Mouse (Mus musculus) A20 (cell line): ENCODE results near the gene Tas2r124.

Experiments used
- DNase-seq: peaks from one replicate; pipeline ENCODE4 v3.0.0-alpha.2; 2011; ENCODE audit warnings: low read depth, low spot score

Tas2r124 gene

GRCm38 (mm10) chr6:132754430-132754829 is at the start of gene Tas2r124:
Gene Tas2r124, plus strand, starts transcription at chr6:132754730.
- no peak for DNase-seq

GRCm38 (mm10) chr6:132711828-132712227 is 42.7 kb upstream of the Tas2r124 start, which contains the start of gene Tas2r122:
Gene Tas2r122, minus strand, starts transcription at chr6:132711928.
- no peak for DNase-seq

GRCm38 (mm10) chr6:132737935-132738334 is 16.6 kb upstream of the Tas2r124 start, which contains the start of gene Tas2r115:
Gene Tas2r115, minus strand, starts transcription at chr6:132738035.
- DNase-seq, result no peak

- no peak for DNase-seq
These were observed 4.3 kb upstream of the Tas2r124 start for GRCm38 (mm10) chr6:132750206-132750605.

- DNase-seq, result no peak
These were observed 7.3 kb downstream of the Tas2r124 start, which contains the start of gene Tas2r102 for GRCm38 (mm10) chr6:132761831-132762230. Gene Tas2r102, plus strand, starts transcription at chr6:132762131.

- no peak for DNase-seq
These were observed 23.5 kb downstream of the Tas2r124 start, which contains the start of gene Tas2r136 for GRCm38 (mm10) chr6:132778062-132778461. Gene Tas2r136, minus strand, starts transcription at chr6:132778162.

- DNase-seq, result no peak
These were observed 40.9 kb downstream of the Tas2r124 start for GRCm38 (mm10) chr6:132795393-132795792.

GRCm38 (mm10) chr6:132802518-132802917 is 48.0 kb downstream of the Tas2r124 start, which contains the start of gene Tas2r117:
Gene Tas2r117, plus strand, starts transcription at chr6:132802818.
- no peak for DNase-seq
